Mouse (Mus musculus) C2C12 (cell line): ENCODE results near the gene Fndc7. TPM values are rescaled to one million over a fixed set of nuclear protein-coding genes. Genes with fewer than 3 reads are reported as not detected.

Source experiments
- H3K27me3 ChIP-seq: one replicate; pipeline ENCODE4 v1.6.1; 2011; ENCODE audit not compliant: control insufficient read depth, insufficient read depth, insufficient read length
- H3K36me3 ChIP-seq: one replicate; pipeline ENCODE4 v1.6.1; 2011; ENCODE audit not compliant: control insufficient read depth, insufficient read depth
- H3K4me3 ChIP-seq: one replicate; pipeline ENCODE4 v1.5.1; 2011; ENCODE audit warnings: mild to moderate bottlenecking, control low read depth; ENCODE audit not compliant: poor library complexity, insufficient read depth, severe bottlenecking
- H3K79me2 ChIP-seq: one replicate; pipeline ENCODE4 v1.6.1; 2011; ENCODE audit not compliant: control insufficient read depth, insufficient read depth
- H3K79me3 ChIP-seq: one replicate; pipeline ENCODE4 v1.6.1; 2011; ENCODE audit warnings: low read depth, control low read depth
- H3ac ChIP-seq: one replicate; pipeline ENCODE3; 2011; ENCODE audit warnings: low read depth; ENCODE audit not compliant: control insufficient read depth, insufficient read length
- CEBPB ChIP-seq: IDR thresholded peaks from one replicate; pipeline ENCODE4 v1.6.1; 2011; ENCODE audit warnings: low read depth, mild to moderate bottlenecking, control low read depth, moderate library complexity
- CTCF ChIP-seq: IDR thresholded peaks from one replicate; pipeline ENCODE4 v1.5.1; 2011; ENCODE audit not compliant: control insufficient read depth, insufficient read depth, insufficient read length
- FOSL1 ChIP-seq: IDR thresholded peaks from one replicate; pipeline ENCODE4 v1.8.0; 2011; ENCODE audit warnings: mild to moderate bottlenecking, low read length; ENCODE audit not compliant: poor library complexity, insufficient read depth, severe bottlenecking
- MAX ChIP-seq: IDR thresholded peaks from one replicate; pipeline ENCODE4 v1.6.1; 2011; ENCODE audit warnings: mild to moderate bottlenecking, control low read depth
- MYOD1 ChIP-seq: IDR thresholded peaks from one replicate; pipeline ENCODE4 v1.6.1; 2011; ENCODE audit warnings: low read depth; ENCODE audit not compliant: control insufficient read depth, insufficient read length
- MYOG ChIP-seq: IDR thresholded peaks from one replicate; pipeline ENCODE4 v1.6.1; 2011; ENCODE audit not compliant: control insufficient read depth, insufficient read length; ENCODE audit errors: extremely low read depth
- USF1 ChIP-seq: IDR thresholded peaks from one replicate; pipeline ENCODE4 v1.6.1; 2011; ENCODE audit warnings: low read depth, mild to moderate bottlenecking, control low read depth, moderate library complexity
- polyA plus RNA-seq: library from polyadenylated mRNA; unstranded; fragments of >200 nt; fragmentation: generic; extraction: Trizol; gene quantifications from one replicate; pipeline ENCODE4 v1.2.1, GENCODE M21; 2012; ENCODE audit warnings: missing spikeins

Fndc7 gene
- polyA plus RNA-seq, 1 experiment = 0.01 TPM

DNA sequence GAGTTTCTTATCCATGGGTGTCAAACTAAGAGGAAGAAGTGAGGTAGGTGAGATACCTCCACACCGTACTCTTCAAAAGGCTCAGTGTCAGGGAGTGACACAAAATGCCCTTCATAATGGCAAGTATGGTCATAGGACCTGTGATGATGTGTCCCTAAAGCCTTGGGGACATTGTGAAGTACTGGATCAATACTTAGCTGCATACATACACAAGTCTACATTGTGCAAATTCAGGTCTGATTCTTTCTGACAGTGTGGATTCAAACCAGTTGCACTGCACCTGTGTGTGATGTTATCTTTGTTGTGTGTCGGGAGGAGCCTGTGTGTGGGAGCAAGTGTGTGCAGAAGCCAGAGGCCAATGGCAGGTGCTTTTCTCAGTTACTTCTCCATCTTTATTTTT lies 38.7 kb downstream of the Fndc7 start:
- no peak for TF ChIP-seq MAX
- no peak for TF ChIP-seq USF1
- TF ChIP-seq CEBPB = no peak
- no peak for TF ChIP-seq MYOG
- no peak for TF ChIP-seq FOSL1
- no peak for TF ChIP-seq CTCF
- TF ChIP-seq MYOD1 = no peak
- H3K27me3 ChIP-seq = no peaks in the 10 kb centered on the region
- no peaks in the 10 kb centered on the region for H3K79me2 ChIP-seq
- no peaks in the 10 kb centered on the region for H3K36me3 ChIP-seq
- no peaks in the 10 kb centered on the region for H3K79me3 ChIP-seq
- H3ac ChIP-seq = no peak overlapping the region
- no peak overlapping the region for H3K4me3 ChIP-seq

DNA sequence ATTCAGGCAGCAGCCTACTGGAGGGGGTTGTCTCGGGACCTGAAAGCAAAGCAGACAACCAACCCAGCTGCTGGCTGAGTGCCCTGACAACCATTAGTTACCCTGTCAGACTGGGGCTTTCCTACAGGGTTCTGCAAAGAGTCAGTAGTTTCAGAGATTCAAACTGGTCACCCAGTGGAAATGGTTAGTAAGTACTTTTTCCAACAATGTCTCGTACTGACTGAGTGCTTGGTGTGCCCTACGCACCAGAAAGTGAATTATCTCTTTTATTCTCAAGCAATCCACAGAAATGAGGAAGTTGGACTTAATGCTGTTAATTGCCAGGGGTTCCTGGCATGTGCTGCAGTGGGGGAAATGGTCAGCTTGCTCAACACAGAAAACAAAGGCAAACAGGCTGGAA lies 39.3 kb downstream of the Fndc7 start:
- H3K36me3 ChIP-seq = no peaks in the 10 kb centered on the region
- no peaks in the 10 kb centered on the region for H3K27me3 ChIP-seq
- H3ac ChIP-seq = no peak overlapping the region
- no peaks in the 10 kb centered on the region for H3K79me2 ChIP-seq
- no peaks in the 10 kb centered on the region for H3K79me3 ChIP-seq
- no peak overlapping the region for H3K4me3 ChIP-seq
- TF ChIP-seq USF1 (no peak), CTCF (no peak), MAX (no peak), CEBPB (no peak), FOSL1 (no peak), MYOD1 (no peak), MYOG (no peak)

DNA sequence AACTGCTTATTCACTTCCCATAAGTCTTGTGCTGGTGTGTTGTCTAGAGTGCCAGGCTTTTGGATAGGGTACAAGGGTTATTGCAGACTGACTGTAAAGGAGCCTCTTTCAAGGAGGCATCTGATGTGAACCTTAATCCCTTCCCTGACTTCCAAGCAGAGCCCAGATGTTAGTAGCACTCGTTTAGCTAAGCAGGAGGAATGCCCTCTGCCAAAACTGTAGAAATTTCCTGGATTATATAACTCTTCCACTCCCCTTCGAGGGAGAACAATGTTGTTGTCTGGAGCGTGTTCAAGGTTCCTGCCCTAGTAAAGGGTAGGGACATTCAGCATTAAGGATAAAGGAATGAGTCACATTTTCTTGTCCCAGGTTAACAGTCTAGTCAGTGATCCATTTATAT lies 43.2 kb downstream of the Fndc7 start:
- H3K4me3 ChIP-seq = no peak overlapping the region
- H3K36me3 ChIP-seq = no peaks in the 10 kb centered on the region
- no peak for TF ChIP-seq FOSL1
- H3K27me3 ChIP-seq = no peaks in the 10 kb centered on the region
- H3K79me2 ChIP-seq = no peaks in the 10 kb centered on the region
- no peaks in the 10 kb centered on the region for H3K79me3 ChIP-seq
- no peak overlapping the region for H3ac ChIP-seq

DNA sequence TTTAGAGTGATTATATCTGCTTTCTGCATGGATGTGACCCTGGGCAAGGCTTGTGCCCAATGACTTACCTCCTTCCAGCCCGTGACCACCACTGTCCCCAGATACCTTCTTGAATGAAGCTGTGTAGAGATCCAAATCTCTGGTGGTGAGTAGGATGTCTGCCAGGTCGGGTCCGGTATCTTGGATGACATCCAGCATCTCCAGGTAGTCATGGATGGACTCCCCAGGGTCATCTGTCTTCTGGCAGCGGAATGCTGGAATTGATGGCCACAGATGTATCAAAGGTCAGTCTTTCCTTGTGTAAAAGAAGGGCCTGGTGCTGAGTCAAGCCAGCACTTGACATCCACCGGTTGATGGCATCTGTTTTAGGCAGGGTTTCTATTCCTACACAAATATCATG lies 45.3 kb downstream of the Fndc7 start:
- Histone ChIP-seq H3K36me3 (no peaks in the 10 kb centered on the region), H3K27me3 (no peaks in the 10 kb centered on the region), H3ac (no peak overlapping the region), H3K79me2 (peaks cover 4% of the 10 kb centered on the region), H3K79me3 (peaks cover under 1% of the 10 kb centered on the region), H3K4me3 (no peak overlapping the region)
- TF ChIP-seq MYOD1 (no peak), CTCF (no peak), MAX (no peak), FOSL1 (no peak)

DNA sequence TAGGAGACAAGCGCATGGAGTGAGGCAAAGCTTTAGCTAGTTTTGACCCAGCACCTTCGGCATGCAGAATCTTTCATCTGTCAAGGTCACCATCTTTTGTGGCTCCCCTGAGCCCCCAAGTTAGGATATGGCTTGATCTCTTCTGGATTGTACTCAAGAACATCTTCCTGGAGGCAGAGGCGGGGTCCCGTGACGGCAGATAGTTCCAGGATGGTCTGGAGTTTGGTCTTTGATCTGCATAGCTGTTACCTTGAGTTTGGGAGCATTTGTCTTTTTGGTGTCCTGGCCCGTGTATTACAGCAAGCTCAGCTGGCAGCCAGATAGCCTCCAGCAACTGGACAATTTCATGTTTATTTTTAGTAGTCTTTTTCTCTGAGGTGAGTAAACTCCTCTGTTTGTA lies 45.8 kb downstream of the Fndc7 start:
- TF ChIP-seq MYOD1 = no peak

DNA sequence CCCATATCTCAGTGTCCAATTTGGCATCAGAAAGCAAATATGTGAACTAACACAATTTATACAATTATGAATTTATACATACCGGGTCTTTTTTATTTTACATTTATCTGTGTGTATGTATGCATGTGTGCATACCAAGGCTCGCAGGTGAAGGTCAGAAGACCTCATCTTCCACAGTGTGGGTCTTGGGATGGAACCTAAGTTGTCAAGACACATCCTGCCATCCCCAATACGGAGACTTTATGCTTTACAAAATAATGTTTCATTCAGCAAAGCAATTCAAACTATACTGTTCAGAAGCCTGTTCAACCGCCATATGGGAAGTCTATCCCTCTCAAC lies 49.1 kb downstream of the Fndc7 start:
- H3K79me2 ChIP-seq = peaks cover 43% of the 10 kb centered on the region
- TF ChIP-seq CEBPB (no peak), CTCF (no peak), MYOD1 (no peak), MYOG (no peak), FOSL1 (no peak), MAX (no peak), USF1 (no peak)
- no peaks in the 10 kb centered on the region for H3K27me3 ChIP-seq
- H3K36me3 ChIP-seq = peaks cover 10% of the 10 kb centered on the region
- no peak overlapping the region for H3ac ChIP-seq
- H3K4me3 ChIP-seq = no peak overlapping the region
- H3K79me3 ChIP-seq = peaks cover 34% of the 10 kb centered on the region

More for the DNA sequence above, 45.8 kb downstream of the Fndc7 start:
- peaks cover 9% of the 10 kb centered on the region for H3K79me2 ChIP-seq
- H3K36me3 ChIP-seq = no peaks in the 10 kb centered on the region
- no peak overlapping the region for H3K4me3 ChIP-seq
- H3K27me3 ChIP-seq = no peaks in the 10 kb centered on the region
- peaks cover 6% of the 10 kb centered on the region for H3K79me3 ChIP-seq
- H3ac ChIP-seq = no peak overlapping the region
